Mouse (Mus musculus) lung, postnatal 0 days (tissue): ENCODE results near the gene Bcap31.

Experiments used
- CTCF ChIP-seq: IDR thresholded peaks from 2 replicates; pipeline ENCODE4 v1.5.1; 2016; ENCODE audit warnings: antibody characterized with exemption, mild to moderate bottlenecking
- EP300 ChIP-seq: IDR thresholded peaks from 2 replicates; pipeline ENCODE4 v1.6.1; 2016; ENCODE audit warnings: antibody characterized with exemption, mild to moderate bottlenecking, control low read depth

GRCm38 (mm10) chrX:73716709-73717545 is 952 bp upstream of the Bcap31 start:
- TF ChIP-seq CTCF (no peak), EP300 (no peak)
